Comparison of ENCODE assay signal across 17 mouse cellular contexts in genomic region chr11:75512301-75513018, GRCm38 (mm10). TPM values are rescaled to one million over a fixed set of nuclear protein-coding genes. Genes with fewer than 3 reads are reported as not detected.
DNase-seq lines count a peak whose midpoint lies in the region; TF ChIP-seq lines count a peak whose summit lies in the region.
"Had no signal": no experiment of that assay in that cellular context is flagged by ENCODE, and none has a peak within 500 bp of the region (broad histone marks: within the 10 kb centered on the region; RNA-seq: fewer than 3 reads in every experiment).

No protein-coding gene starts in this region.

- H3K4me1 ChIP-seq in heart, embryonic 10.5 days = peaks cover 35% of the 10 kb centered on the region
- H3K4me1 ChIP-seq in brown adipose tissue, adult 24 weeks (ENCODE audit: control insufficient read depth, insufficient read depth, insufficient read length, low read length) = peaks cover 16% of the 10 kb centered on the region
- peaks cover 34% of the 10 kb centered on the region for H3K4me1 ChIP-seq in embryonic facial prominence, embryonic 10.5 days

- H3K9me3 ChIP-seq in heart, embryonic 10.5 days = no peaks in the 10 kb centered on the region
- H3K9me3 ChIP-seq in embryonic facial prominence, embryonic 10.5 days = no peaks in the 10 kb centered on the region
- H3K9me3 ChIP-seq: embryonic facial prominence, embryonic 12.5 days; forebrain, embryonic 13.5 days; liver, embryonic 15.5 days; lung, embryonic 15.5 days; stomach, embryonic 15.5 days had no signal

- H3K27me3 ChIP-seq in heart, embryonic 10.5 days (ENCODE audit: insufficient read depth, poor library complexity, severe bottlenecking) = peaks cover 11% of the 10 kb centered on the region; the same call in 1 of the 2 replicates
- no peaks in the 10 kb centered on the region for H3K27me3 ChIP-seq in embryonic facial prominence, embryonic 10.5 days (replicated peaks; ENCODE audit: low read depth, poor library complexity, severe bottlenecking)
- H3K27me3 ChIP-seq: embryonic facial prominence, embryonic 12.5 days; forebrain, embryonic 13.5 days; liver, embryonic 15.5 days; lung, embryonic 15.5 days; stomach, embryonic 15.5 days had no signal

- no peak for TF ChIP-seq CTCF in layer of hippocampus, adult 2 months (conservative IDR thresholded peaks at IDR 0.05)

- no peak overlapping the region for H3K4me3 ChIP-seq in heart, embryonic 10.5 days
- no peak overlapping the region for H3K4me3 ChIP-seq in layer of hippocampus, adult 2 months
- no peak overlapping the region for H3K4me3 ChIP-seq in brown adipose tissue, adult 24 weeks (ENCODE audit: insufficient read depth, low read depth, low read length)
- 0 out of 2 replicates have a peak overlapping the region, but pooled peaks have one; percentile 2 for H3K4me3 ChIP-seq in embryonic facial prominence, embryonic 10.5 days
- H3K4me3 ChIP-seq: embryonic facial prominence, embryonic 12.5 days; forebrain, embryonic 13.5 days; liver, embryonic 15.5 days; stomach, embryonic 15.5 days had no signal

- peaks cover 42% of the 10 kb centered on the region for H3K36me3 ChIP-seq in heart, embryonic 10.5 days
- H3K36me3 ChIP-seq in embryonic facial prominence, embryonic 10.5 days (replicated peaks) = peaks cover 45% of the 10 kb centered on the region

- 76% methylated on average over 9 of the region's 9 CpGs for WGBS in heart, embryonic 10.5 days
- 78% methylated on average over 9 of the region's 9 CpGs for WGBS in embryonic facial prominence, embryonic 10.5 days

- DNase-seq in heart, embryonic 10.5 days (ENCODE audit: low spot score) = no peak
- no peak for DNase-seq in heart, postnatal 36 days
- DNase-seq in layer of hippocampus, adult 2 months (ENCODE audit: low spot score in 2 of 2) = no peak
- no peak for DNase-seq in layer of hippocampus, postnatal 25 days (ENCODE audit: extremely low spot score in 1 of 2, low spot score in 1 of 2)
- DNase-seq in embryonic facial prominence, embryonic 10.5 days (ENCODE audit: low spot score) = no peak
- no peak for DNase-seq in thymus, postnatal 4 days
- DNase-seq: cerebellum, adult 18-20 months; thymus, postnatal 36 days had no signal

- intact Hi-C loops in heart, postnatal 36 days (cut with DNase I) = loop anchor here (5.0 kb wide), 1 partner anchor 110 kb away; no protein-coding TSS in a partner anchor

- peak overlapping the region; percentile 81; the same call in 1 of the 2 replicates for H3K27ac ChIP-seq in heart, embryonic 10.5 days
- peak overlapping the region; percentile 23; the same call in 1 of the 2 replicates for H3K27ac ChIP-seq in layer of hippocampus, adult 2 months
- H3K27ac ChIP-seq in brown adipose tissue, adult 24 weeks (replicated peaks; ENCODE audit: low read depth, low read length) = peak overlapping the region; percentile 96
- H3K27ac ChIP-seq in embryonic facial prominence, embryonic 10.5 days (replicated peaks) = no peak overlapping the region
- H3K27ac ChIP-seq: embryonic facial prominence, embryonic 12.5 days; forebrain, embryonic 13.5 days; hindbrain, embryonic 14.5 days; liver, embryonic 15.5 days; lung, embryonic 15.5 days; stomach, embryonic 15.5 days had no signal

RNA-seq across cellular contexts. Expression of gene Scarf1, which starts 0.9 kb away (rescaled TPM):
- 13.6 and 15.8 TPM in 2 replicates for polyA plus RNA-seq in heart, embryonic 10.5 days (2016; fragmentation: Nextera tagmentation; extraction: Ambion mirVana)
- 10 to 100 TPM in 1 of 2 experiments, 1 to 10 TPM in 1; 9.1 to 10.3 TPM for total RNA-seq in heart, postnatal 36 days (2021)
- 1 to 10 TPM; 1.3 TPM for total RNA-seq in layer of hippocampus, adult 2 months (2021)
- total RNA-seq in layer of hippocampus, postnatal 25 days (2021) = 1 to 10 TPM; 1.4 to 1.6 TPM
- 3.4 and 5.3 TPM in 2 replicates for polyA plus RNA-seq in brown adipose tissue, adult 24 weeks (2012; ENCODE audit: insufficient read depth, insufficient read length, missing spikeins)
- polyA plus RNA-seq in embryonic facial prominence, embryonic 10.5 days (2016; fragmentation: Nextera tagmentation; extraction: Ambion mirVana) = 4.8 and 5.1 TPM in 2 replicates
- total RNA-seq: neutrophil, adult 5-6 weeks had no signal

RNA-seq across cellular contexts. Expression of gene Rilp, which starts 2.6 kb away (rescaled TPM):
- 0.76 and 0.78 TPM in 2 replicates for polyA plus RNA-seq in heart, embryonic 10.5 days (2016; fragmentation: Nextera tagmentation; extraction: Ambion mirVana)
- 10 to 100 TPM; 51.4 to 52.3 TPM for total RNA-seq in heart, postnatal 36 days (2021)
- 1 to 10 TPM; 1.6 to 1.7 TPM for total RNA-seq in layer of hippocampus, adult 2 months (2021)
- total RNA-seq in layer of hippocampus, postnatal 25 days (2021) = 1 to 10 TPM; 1.7 to 3.1 TPM
- 42.3 and 47.1 TPM in 2 replicates for polyA plus RNA-seq in brown adipose tissue, adult 24 weeks (2012; ENCODE audit: insufficient read depth, insufficient read length, missing spikeins)
- polyA plus RNA-seq in embryonic facial prominence, embryonic 10.5 days (2016; fragmentation: Nextera tagmentation; extraction: Ambion mirVana) = 0.17 and 0.23 TPM in 2 replicates
- total RNA-seq: neutrophil, adult 5-6 weeks had no signal
- polyA plus RNA-seq: activated CD4-positive, CD25-positive, alpha-beta regulatory T cell, adult 4 months had no signal

RNA-seq across cellular contexts. Expression of gene Slc43a2, which starts 19.0 kb away (rescaled TPM):
- polyA plus RNA-seq in heart, embryonic 10.5 days (2016; fragmentation: Nextera tagmentation; extraction: Ambion mirVana) = 5.5 and 6.4 TPM in 2 replicates
- 10 to 100 TPM; 17.7 to 22.2 TPM for total RNA-seq in heart, postnatal 36 days (2021)
- 10 to 100 TPM; 43.0 to 53.4 TPM for total RNA-seq in layer of hippocampus, adult 2 months (2021)
- 10 to 100 TPM; 49.8 to 54.2 TPM for total RNA-seq in layer of hippocampus, postnatal 25 days (2021)
- 13.4 and 14.5 TPM in 2 replicates for polyA plus RNA-seq in brown adipose tissue, adult 24 weeks (2012; ENCODE audit: insufficient read depth, insufficient read length, missing spikeins)
- polyA plus RNA-seq in embryonic facial prominence, embryonic 10.5 days (2016; fragmentation: Nextera tagmentation; extraction: Ambion mirVana) = 5.1 and 5.6 TPM in 2 replicates

RNA-seq across cellular contexts. Expression of gene Prpf8, which starts 25.8 kb away (rescaled TPM):
- polyA plus RNA-seq in heart, embryonic 10.5 days (2016; fragmentation: Nextera tagmentation; extraction: Ambion mirVana) = 49.2 and 53.7 TPM in 2 replicates
- 10 to 100 TPM; 82.9 to 92.8 TPM for total RNA-seq in heart, postnatal 36 days (2021)
- 100 to 1,000 TPM; 131 to 139 TPM for total RNA-seq in layer of hippocampus, adult 2 months (2021)
- 100 to 1,000 TPM; 125 to 129 TPM for total RNA-seq in layer of hippocampus, postnatal 25 days (2021)
- polyA plus RNA-seq in brown adipose tissue, adult 24 weeks (2012; ENCODE audit: insufficient read depth, insufficient read length, missing spikeins) = 57.2 and 61.0 TPM in 2 replicates
- polyA plus RNA-seq in embryonic facial prominence, embryonic 10.5 days (2016; fragmentation: Nextera tagmentation; extraction: Ambion mirVana) = 74.0 and 76.5 TPM in 2 replicates

RNA-seq across cellular contexts. Expression of gene Tlcd2, which starts 50.9 kb away (rescaled TPM):
- polyA plus RNA-seq in heart, embryonic 10.5 days (2016; fragmentation: Nextera tagmentation; extraction: Ambion mirVana) = 12.8 and 21.3 TPM in 2 replicates
- 1 to 10 TPM; 5.4 to 7.1 TPM for total RNA-seq in heart, postnatal 36 days (2021)
- under 1 TPM in 1 of 2 experiments, not detected in 1; 0.56 TPM for total RNA-seq in layer of hippocampus, adult 2 months (2021)
- under 1 TPM; 0.59 to 0.87 TPM for total RNA-seq in layer of hippocampus, postnatal 25 days (2021)
- 13.5 and 20.2 TPM in 2 replicates for polyA plus RNA-seq in brown adipose tissue, adult 24 weeks (2012; ENCODE audit: insufficient read depth, insufficient read length, missing spikeins)
- polyA plus RNA-seq in embryonic facial prominence, embryonic 10.5 days (2016; fragmentation: Nextera tagmentation; extraction: Ambion mirVana) = 11.1 and 12.7 TPM in 2 replicates

Comparison
In these comparisons a context has a peak if more than half of its experiments do, and no peak if none do; other contexts are left out.
1. RNA of gene Rilp, which starts 2.6 kb away (total RNA-seq): 51.4 to 52.3 TPM in heart, postnatal 36 days; 1.7 to 3.1 TPM in layer of hippocampus, postnatal 25 days and 1.6 to 1.7 TPM in layer of hippocampus, adult 2 months; every median in the first group is over 10 times any median in the second.